8 mouse cellular contexts compared by ENCODE assay signal in genomic region chr16:49858907-49859853, GRCm38 (mm10). TPM values are rescaled to one million over a fixed set of nuclear protein-coding genes. Genes with fewer than 3 reads are reported as not detected.
A peak's percentile ranks its signal among the peaks of the same experiment; 100 is the strongest.
DNase-seq lines count a peak whose midpoint lies in the region; ATAC-seq and TF ChIP-seq lines count a peak whose summit lies in the region.

No protein-coding gene starts in this region.

- peak; percentile 17 for DNase-seq in gastrocnemius, postnatal 25 days
- DNase-seq in gastrocnemius, postnatal 10 days: no peak
- no peak for DNase-seq in liver, embryonic 11.5 days (ENCODE audit: low spot score)
- no peak for DNase-seq in right cerebral cortex, postnatal 10 days (ENCODE audit: low spot score in 2 of 2)
- DNase-seq in ovary, adult 18-20 months (ENCODE audit: low spot score): no peak

- no peak overlapping the region for H3ac ChIP-seq in C2C12 (ENCODE audit: control insufficient read depth, insufficient read length, low read depth)

- H3K9ac ChIP-seq in liver, embryonic 11.5 days (ENCODE audit: low read depth, low read length): peak overlapping the region; percentile 63
- H3K9ac ChIP-seq in stomach, embryonic 15.5 days: no peak overlapping the region

- H3K4me1 ChIP-seq in erythroblast, embryonic 14.5 days (ENCODE audit: control insufficient read depth): peaks cover 70% of the 10 kb centered on the region
- peaks cover 17% of the 10 kb centered on the region for H3K4me1 ChIP-seq in liver, embryonic 11.5 days (replicated peaks; ENCODE audit: control insufficient read depth, insufficient read depth, low read length)
- 0 out of 2 replicates have a peak, but pooled peaks cover 4% of the 10 kb centered on the region for H3K4me1 ChIP-seq in stomach, embryonic 15.5 days

- 65% methylated on average over 4 of the region's 4 CpGs for WGBS in liver, embryonic 11.5 days
- 65% methylated on average over 4 of the region's 4 CpGs for WGBS in stomach, embryonic 15.5 days

- TF ChIP-seq CTCF in C2C12 (IDR thresholded peaks at IDR 0.05; ENCODE audit: control insufficient read depth, insufficient read depth, insufficient read length): no peak

- H3K27me3 ChIP-seq in C2C12 (ENCODE audit: control insufficient read depth, insufficient read depth, insufficient read length): no peaks in the 10 kb centered on the region
- no peaks in the 10 kb centered on the region for H3K27me3 ChIP-seq in erythroblast, embryonic 14.5 days (ENCODE audit: control insufficient read depth)
- no peaks in the 10 kb centered on the region for H3K27me3 ChIP-seq in liver, embryonic 11.5 days (replicated peaks; ENCODE audit: control insufficient read depth, insufficient read depth, low read length)
- H3K27me3 ChIP-seq in stomach, embryonic 15.5 days (replicated peaks): no peaks in the 10 kb centered on the region

- peaks cover 93% of the 10 kb centered on the region for H3K79me2 ChIP-seq in C2C12 (ENCODE audit: control insufficient read depth, insufficient read depth)

- H3K79me3 ChIP-seq in C2C12 (ENCODE audit: low read depth): peaks cover 76% of the 10 kb centered on the region

- H3K4me2 ChIP-seq in liver, embryonic 11.5 days: peak overlapping the region; percentile 80
- H3K4me2 ChIP-seq in stomach, embryonic 15.5 days: peak overlapping the region; percentile 20

- H3K36me3 ChIP-seq in C2C12 (ENCODE audit: control insufficient read depth, insufficient read depth): no peaks in the 10 kb centered on the region
- H3K36me3 ChIP-seq in erythroblast, embryonic 14.5 days (ENCODE audit: control insufficient read depth): peaks cover 84% of the 10 kb centered on the region
- peaks cover 4% of the 10 kb centered on the region; the same call in 1 of the 2 replicates for H3K36me3 ChIP-seq in liver, embryonic 11.5 days (ENCODE audit: control insufficient read depth, insufficient read depth, low read length)
- H3K36me3 ChIP-seq in stomach, embryonic 15.5 days: no peaks in the 10 kb centered on the region; the same call in 1 of the 2 replicates

- H3K9me3 ChIP-seq in erythroblast, embryonic 14.5 days (ENCODE audit: control insufficient read depth, low read length): no peaks in the 10 kb centered on the region
- H3K9me3 ChIP-seq in liver, embryonic 11.5 days (ENCODE audit: control insufficient read depth, low read length): no peaks in the 10 kb centered on the region
- no peaks in the 10 kb centered on the region for H3K9me3 ChIP-seq in stomach, embryonic 15.5 days

- peak overlapping the region; percentile 12 for H3K4me3 ChIP-seq in C2C12 (ENCODE audit: insufficient read depth, poor library complexity, severe bottlenecking)
- H3K4me3 ChIP-seq in erythroblast, embryonic 14.5 days (replicated peaks): peak overlapping the region; percentile 92
- H3K4me3 ChIP-seq in liver, embryonic 11.5 days (ENCODE audit: low read depth, low read length): peak overlapping the region; percentile 98
- no peak overlapping the region for H3K4me3 ChIP-seq in stomach, embryonic 15.5 days (replicated peaks)

- peak; percentile 11; the same call in 1 of the 2 replicates for ATAC-seq in liver, embryonic 11.5 days (replicated peaks; ENCODE audit: low FRiP score)
- no peak for ATAC-seq in stomach, embryonic 15.5 days (ENCODE audit: insufficient read depth, low FRiP score, low read depth)

- H3K27ac ChIP-seq in liver, embryonic 11.5 days (ENCODE audit: low read depth, low read length): peak overlapping the region; percentile 86
- H3K27ac ChIP-seq in stomach, embryonic 15.5 days: peak overlapping the region; percentile 48; the same call in 1 of the 2 replicates

TF ChIP-seq in C2C12, 6 proteins besides CTCF, POLR2A, EP300 and RAD21:
- TF ChIP-seq CEBPB (IDR thresholded peaks at IDR 0.05; ENCODE audit: low read depth) (peak; percentile 94), MAX (IDR thresholded peaks at IDR 0.05) (no peak), FOSL1 (IDR thresholded peaks at IDR 0.05; ENCODE audit: insufficient read depth, low read length, poor library complexity, severe bottlenecking) (no peak)

RNA-seq across cellular contexts. Expression of gene Cd47, which starts 58.8 kb away (rescaled TPM):
- 10 to 100 TPM; 23.3 to 28.9 TPM for total RNA-seq in gastrocnemius, postnatal 25 days (2021)
- total RNA-seq in gastrocnemius, postnatal 10 days (2021): 10 to 100 TPM; 41.9 to 49.2 TPM
- polyA plus RNA-seq in C2C12 (2012; fragmentation: generic; extraction: Trizol): 76.0 TPM
- polyA plus RNA-seq in erythroblast, embryonic 14.5 days (2012): 19.2 and 22.4 TPM in 2 replicates
- polyA plus RNA-seq in liver, embryonic 11.5 days (2014; fragmentation: Nextera tagmentation; extraction: Ambion mirVana): 261 and 281 TPM in 2 replicates
- 90.4 and 103 TPM in 2 replicates for polyA plus RNA-seq in stomach, embryonic 15.5 days (2015; fragmentation: Nextera tagmentation; extraction: Ambion mirVana)
